Mouse (Mus musculus) splenic B cell, adult 2 months (primary cell): ENCODE data around the gene Grm1.

ENCODE experiments used
- DNase-seq: peaks from one replicate; pipeline ENCODE4 v3.0.0-alpha.2; 2011; ENCODE audit warnings: low read depth, low spot score
- H3K27me3 ChIP-seq: 2 replicates; pipeline ENCODE4 v1.6.1; 2012; ENCODE audit warnings: mild to moderate bottlenecking, low read length, moderate library complexity, mixed read lengths; ENCODE audit not compliant: control insufficient read depth, poor library complexity, insufficient read depth, severe bottlenecking
- H3K36me3 ChIP-seq: 2 replicates; pipeline ENCODE4 v1.6.1; 2012; ENCODE audit warnings: mild to moderate bottlenecking, low read length, moderate library complexity, mixed read lengths; ENCODE audit not compliant: control insufficient read depth, poor library complexity, insufficient read depth, severe bottlenecking

The Grm1 gene

GRCm38 (mm10) chr10:10688907-10689667 is 393.1 kb downstream of the Grm1 start:
- H3K36me3 ChIP-seq: no peaks in the 10 kb centered on the region
- no peak for DNase-seq
- H3K27me3 ChIP-seq: no peaks in the 10 kb centered on the region

DNA sequence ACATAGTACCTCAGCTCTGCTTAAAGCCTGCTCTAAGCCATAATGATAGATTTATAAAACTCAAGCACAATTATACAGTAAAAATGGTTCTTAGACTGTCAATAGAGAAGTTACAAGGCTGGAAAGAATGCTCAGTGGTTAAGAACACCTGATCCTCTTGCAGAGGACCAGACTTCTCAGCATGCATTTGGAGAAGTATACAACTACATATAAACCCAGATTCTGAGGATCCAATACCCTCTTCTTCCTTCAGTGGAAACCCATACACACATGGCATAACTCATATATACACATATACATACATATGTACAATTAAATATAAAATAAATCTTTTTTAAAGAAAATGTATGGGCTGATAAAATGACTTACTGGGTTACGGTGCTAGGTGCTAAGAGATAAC is 401.1 kb downstream of the Grm1 start, which contains the start of gene Gm10944:
Gene Gm10944 (plus strand): TSS at position 301 of the 400 bp plus-strand sequence.
- no peak for DNase-seq
- Histone ChIP-seq H3K27me3 (no peaks in the 10 kb centered on the region), H3K36me3 (no peaks in the 10 kb centered on the region)

DNA sequence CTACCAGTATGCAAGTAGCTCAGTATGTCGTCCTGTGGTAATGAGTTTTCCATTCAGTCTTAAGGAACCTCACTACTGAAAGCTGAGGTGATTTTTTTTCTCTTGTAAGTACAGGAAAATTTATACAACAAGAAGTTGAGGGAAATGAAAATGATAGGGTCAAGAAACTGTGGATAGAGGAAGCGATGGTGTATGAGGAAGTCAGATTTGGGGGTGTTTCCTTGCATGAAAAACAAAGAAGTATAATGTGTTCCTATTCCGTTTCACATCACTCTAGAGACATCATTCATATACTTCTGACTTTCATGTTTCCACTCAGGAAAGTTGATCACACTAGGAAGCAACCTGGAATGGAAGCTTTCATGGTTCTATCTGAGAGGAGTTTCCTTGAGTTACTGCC is 422.2 kb downstream of the Grm1 start:
- no peak for DNase-seq
- Histone ChIP-seq H3K36me3 (no peaks in the 10 kb centered on the region), H3K27me3 (no peaks in the 10 kb centered on the region)

GRCm38 (mm10) chr10:10659161-10659560 is 423.0 kb downstream of the Grm1 start:
- Histone ChIP-seq H3K27me3 (no peaks in the 10 kb centered on the region), H3K36me3 (no peaks in the 10 kb centered on the region)
- no peak for DNase-seq

DNA sequence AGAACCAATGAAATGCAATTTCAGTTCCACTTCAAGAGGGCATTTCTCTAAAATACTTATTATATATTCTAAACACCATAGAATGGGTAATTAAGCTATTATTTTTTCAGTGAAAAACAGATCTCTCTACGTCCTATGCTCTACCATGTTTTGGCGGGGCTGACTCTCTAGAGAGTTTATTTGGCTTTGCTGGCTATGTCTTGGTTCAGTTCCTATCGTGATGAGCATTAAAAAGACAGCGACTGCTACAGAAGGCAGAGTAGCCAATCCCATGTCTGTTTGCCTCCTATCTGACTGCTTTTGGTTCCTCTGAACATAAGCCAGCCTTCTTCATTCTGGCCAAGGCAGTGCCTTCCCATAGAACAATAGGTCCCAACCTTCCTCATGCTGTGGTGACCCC is 425.5 kb downstream of the Grm1 start:
- Histone ChIP-seq H3K36me3 (no peaks in the 10 kb centered on the region), H3K27me3 (no peaks in the 10 kb centered on the region)
- DNase-seq: no peak

- Histone ChIP-seq H3K27me3 (no peaks in the 10 kb centered on the region), H3K36me3 (no peaks in the 10 kb centered on the region)
- no peak for DNase-seq
Observed at GRCm38 (mm10) chr10:10655991-10656390, 426.2 kb downstream of the Grm1 start.
